Mouse (Mus musculus): ENCODE results near the gene Fdxr.

GRCm38 (mm10) chr11:115270148-115270861, 6.5 kb downstream of the Fdxr start:
- TF ChIP-seq CTCF (IDR thresholded peaks at IDR 0.05; ENCODE audit: borderline replicate concordance, insufficient read depth, low read depth, low read length) (peak; percentile 94), POLR2A (IDR thresholded peaks at IDR 0.05; ENCODE audit: borderline replicate concordance, insufficient read depth, low read length) (no peak)
